Mouse (Mus musculus): Measurements from ENCODE around the gene Rabgef1. TPM values are rescaled to one million over a fixed set of nuclear protein-coding genes. Genes with fewer than 3 reads are reported as not detected.

Gene Rabgef1
- polyA plus RNA-seq, 1 experiment from 2014 or later, result 28.6 TPM

- H3K9me3 ChIP-seq (ENCODE audit: control insufficient read depth, low read length), result no peaks in the 10 kb centered on the region
- H3K27ac ChIP-seq (ENCODE audit: low read depth, low read length), result no peak overlapping the region
- no peak for ATAC-seq (ENCODE audit: low FRiP score)
- no peaks in the 10 kb centered on the region for H3K36me3 ChIP-seq (ENCODE audit: control insufficient read depth, insufficient read depth, low read length)
- H3K27me3 ChIP-seq (ENCODE audit: control insufficient read depth, insufficient read depth, low read length), result no peaks in the 10 kb centered on the region
- no peaks in the 10 kb centered on the region for H3K4me1 ChIP-seq (replicated peaks; ENCODE audit: control insufficient read depth, insufficient read depth, low read length)
- H3K4me3 ChIP-seq (ENCODE audit: low read depth, low read length), result no peak overlapping the region
- H3K9ac ChIP-seq (ENCODE audit: low read depth, low read length), result no peak overlapping the region
- H3K4me2 ChIP-seq (replicated peaks; ENCODE audit: low read depth, low read length), result no peak overlapping the region
- 86% methylated on average over 6 of the region's 6 CpGs for WGBS
- no peak for DNase-seq (ENCODE audit: low spot score)
Observed at GRCm38 (mm10) chr5:130181740-130182540, 10.3 kb downstream of the Rabgef1 start.

GRCm38 (mm10) chr5:130182541-130182821, 10.9 kb downstream of the Rabgef1 start:
- no peak overlapping the region for H3K4me3 ChIP-seq (ENCODE audit: low read depth, low read length)
- H3K9ac ChIP-seq (ENCODE audit: low read depth, low read length), result no peak overlapping the region
- H3K4me2 ChIP-seq (replicated peaks; ENCODE audit: low read depth, low read length), result no peak overlapping the region
- WGBS, result 91% methylated on average over 3 of the region's 3 CpGs
- H3K27ac ChIP-seq (ENCODE audit: low read depth, low read length), result no peak overlapping the region
- ATAC-seq (ENCODE audit: low FRiP score) (no peak), DNase-seq (ENCODE audit: low spot score) (no peak)
- no peaks in the 10 kb centered on the region for H3K27me3 ChIP-seq (ENCODE audit: control insufficient read depth, insufficient read depth, low read length)
- H3K36me3 ChIP-seq (ENCODE audit: control insufficient read depth, insufficient read depth, low read length), result no peaks in the 10 kb centered on the region
- H3K4me1 ChIP-seq (replicated peaks; ENCODE audit: control insufficient read depth, insufficient read depth, low read length), result no peaks in the 10 kb centered on the region
- no peaks in the 10 kb centered on the region for H3K9me3 ChIP-seq (ENCODE audit: control insufficient read depth, low read length)

- ATAC-seq (ENCODE audit: low FRiP score) (no peak), DNase-seq (ENCODE audit: low spot score) (no peak)
- Histone ChIP-seq H3K27ac (ENCODE audit: low read depth, low read length) (no peak overlapping the region), H3K4me1 (replicated peaks; ENCODE audit: control insufficient read depth, insufficient read depth, low read length) (no peaks in the 10 kb centered on the region), H3K9me3 (ENCODE audit: control insufficient read depth, low read length) (no peaks in the 10 kb centered on the region), H3K4me3 (ENCODE audit: low read depth, low read length) (no peak overlapping the region), H3K27me3 (ENCODE audit: control insufficient read depth, insufficient read depth, low read length) (no peaks in the 10 kb centered on the region), H3K4me2 (replicated peaks; ENCODE audit: low read depth, low read length) (no peak overlapping the region), H3K36me3 (ENCODE audit: control insufficient read depth, insufficient read depth, low read length) (no peaks in the 10 kb centered on the region), H3K9ac (ENCODE audit: low read depth, low read length) (no peak overlapping the region)
- WGBS, result 90% methylated on average over 9 of the region's 9 CpGs
Observed at GRCm38 (mm10) chr5:130184193-130184856, 12.7 kb downstream of the Rabgef1 start.

- 91% methylated on average over 6 of the region's 6 CpGs for WGBS
- no peak for DNase-seq (ENCODE audit: low spot score)
- no peak overlapping the region for H3K9ac ChIP-seq (ENCODE audit: low read depth, low read length)
- no peak for ATAC-seq (ENCODE audit: low FRiP score)
- no peaks in the 10 kb centered on the region for H3K27me3 ChIP-seq (ENCODE audit: control insufficient read depth, insufficient read depth, low read length)
- H3K27ac ChIP-seq (ENCODE audit: low read depth, low read length), result no peak overlapping the region
- 0 out of 2 replicates have a peak, but pooled peaks cover 4% of the 10 kb centered on the region for H3K36me3 ChIP-seq (ENCODE audit: control insufficient read depth, insufficient read depth, low read length)
- no peaks in the 10 kb centered on the region for H3K9me3 ChIP-seq (ENCODE audit: control insufficient read depth, low read length)
- H3K4me2 ChIP-seq (replicated peaks; ENCODE audit: low read depth, low read length), result no peak overlapping the region
- H3K4me1 ChIP-seq (replicated peaks; ENCODE audit: control insufficient read depth, insufficient read depth, low read length), result no peaks in the 10 kb centered on the region
- H3K4me3 ChIP-seq (ENCODE audit: low read depth, low read length), result no peak overlapping the region
Observed at GRCm38 (mm10) chr5:130185312-130185711, 13.7 kb downstream of the Rabgef1 start.

- Histone ChIP-seq H3K27ac (ENCODE audit: low read depth, low read length) (no peak overlapping the region), H3K27me3 (ENCODE audit: control insufficient read depth, insufficient read depth, low read length) (no peaks in the 10 kb centered on the region), H3K9ac (ENCODE audit: low read depth, low read length) (no peak overlapping the region), H3K4me2 (replicated peaks; ENCODE audit: low read depth, low read length) (no peak overlapping the region), H3K4me1 (replicated peaks; ENCODE audit: control insufficient read depth, insufficient read depth, low read length) (no peaks in the 10 kb centered on the region), H3K36me3 (ENCODE audit: control insufficient read depth, insufficient read depth, low read length) (0 out of 2 replicates have a peak, but pooled peaks cover 4% of the 10 kb centered on the region), H3K4me3 (ENCODE audit: low read depth, low read length) (no peak overlapping the region), H3K9me3 (ENCODE audit: control insufficient read depth, low read length) (no peaks in the 10 kb centered on the region)
- ATAC-seq (ENCODE audit: low FRiP score), result no peak
- WGBS, result 60% methylated on average over 7 of the region's 7 CpGs
- peak; percentile 16 for DNase-seq (ENCODE audit: low spot score)
Observed at GRCm38 (mm10) chr5:130187383-130187782, 15.8 kb downstream of the Rabgef1 start.

GRCm38 (mm10) chr5:130190909-130191308, 19.3 kb downstream of the Rabgef1 start:
- DNase-seq (ENCODE audit: low spot score) (no peak), ATAC-seq (ENCODE audit: low FRiP score) (no peak)
- Histone ChIP-seq H3K9ac (ENCODE audit: low read depth, low read length) (no peak overlapping the region), H3K4me1 (replicated peaks; ENCODE audit: control insufficient read depth, insufficient read depth, low read length) (no peaks in the 10 kb centered on the region), H3K9me3 (ENCODE audit: control insufficient read depth, low read length) (no peaks in the 10 kb centered on the region), H3K4me2 (replicated peaks; ENCODE audit: low read depth, low read length) (no peak overlapping the region), H3K27ac (ENCODE audit: low read depth, low read length) (no peak overlapping the region), H3K4me3 (ENCODE audit: low read depth, low read length) (no peak overlapping the region), H3K36me3 (ENCODE audit: control insufficient read depth, insufficient read depth, low read length) (0 out of 2 replicates have a peak, but pooled peaks cover 4% of the 10 kb centered on the region), H3K27me3 (ENCODE audit: control insufficient read depth, insufficient read depth, low read length) (no peaks in the 10 kb centered on the region)
- WGBS, result 97% methylated on average over 6 of the region's 6 CpGs

GRCm38 (mm10) chr5:130191865-130192264, 20.3 kb downstream of the Rabgef1 start:
- Histone ChIP-seq H3K4me1 (replicated peaks; ENCODE audit: control insufficient read depth, insufficient read depth, low read length) (no peaks in the 10 kb centered on the region), H3K9me3 (ENCODE audit: control insufficient read depth, low read length) (no peaks in the 10 kb centered on the region), H3K36me3 (ENCODE audit: control insufficient read depth, insufficient read depth, low read length) (0 out of 2 replicates have a peak, but pooled peaks cover 4% of the 10 kb centered on the region), H3K4me3 (ENCODE audit: low read depth, low read length) (no peak overlapping the region), H3K4me2 (replicated peaks; ENCODE audit: low read depth, low read length) (no peak overlapping the region), H3K27me3 (ENCODE audit: control insufficient read depth, insufficient read depth, low read length) (no peaks in the 10 kb centered on the region), H3K9ac (ENCODE audit: low read depth, low read length) (no peak overlapping the region), H3K27ac (ENCODE audit: low read depth, low read length) (no peak overlapping the region)
- ATAC-seq (ENCODE audit: low FRiP score) (no peak), DNase-seq (ENCODE audit: low spot score) (no peak)
- WGBS, result 90% methylated on average over 6 of the region's 6 CpGs

- H3K4me3 ChIP-seq (ENCODE audit: low read depth, low read length), result no peak overlapping the region
- H3K4me1 ChIP-seq (replicated peaks; ENCODE audit: control insufficient read depth, insufficient read depth, low read length), result no peaks in the 10 kb centered on the region
- ATAC-seq (ENCODE audit: low FRiP score) (no peak), DNase-seq (ENCODE audit: low spot score) (no peak)
- H3K27me3 ChIP-seq (ENCODE audit: control insufficient read depth, insufficient read depth, low read length), result no peaks in the 10 kb centered on the region
- no peak overlapping the region for H3K27ac ChIP-seq (ENCODE audit: low read depth, low read length)
- 0 out of 2 replicates have a peak, but pooled peaks cover 4% of the 10 kb centered on the region for H3K36me3 ChIP-seq (ENCODE audit: control insufficient read depth, insufficient read depth, low read length)
- H3K4me2 ChIP-seq (replicated peaks; ENCODE audit: low read depth, low read length), result no peak overlapping the region
- WGBS, result 86% methylated on average over 2 of the region's 2 CpGs
- no peak overlapping the region for H3K9ac ChIP-seq (ENCODE audit: low read depth, low read length)
- no peaks in the 10 kb centered on the region for H3K9me3 ChIP-seq (ENCODE audit: control insufficient read depth, low read length)
Observed at GRCm38 (mm10) chr5:130192356-130192944, 20.9 kb downstream of the Rabgef1 start.

All from hindbrain, embryonic 11.5 days (tissue).